In the genomic region with DNA sequence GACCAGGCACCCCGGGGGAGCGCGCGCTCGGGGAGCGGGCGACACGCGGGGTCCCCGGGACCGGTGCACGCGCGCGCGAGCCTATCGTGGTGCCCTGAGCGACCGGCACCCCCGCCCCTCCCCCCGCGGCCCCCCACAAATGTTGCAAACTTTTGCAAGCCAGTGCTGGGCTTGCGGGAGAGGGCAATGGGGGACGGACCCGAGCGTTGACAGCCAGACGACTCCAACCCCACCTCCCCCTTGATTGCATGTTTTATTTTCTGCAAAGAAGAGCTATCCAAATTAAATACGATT, we compare ENCODE assay signal across 9 mouse cellular contexts. TPM values are rescaled to one million over a fixed set of nuclear protein-coding genes. Genes with fewer than 3 reads are reported as not detected.
DNase-seq lines count a peak whose midpoint lies in the region; ATAC-seq and TF ChIP-seq lines count a peak whose summit lies in the region.
"Had no signal": no experiment of that assay in that cellular context is flagged by ENCODE, and none has a peak within 500 bp of the region (broad histone marks: within the 10 kb centered on the region; RNA-seq: fewer than 3 reads in every experiment).

No protein-coding gene starts in this region.

- H3K9me3 ChIP-seq in heart, embryonic 11.5 days (replicated peaks; ENCODE audit: control insufficient read depth, low read length): no peaks in the 10 kb centered on the region
- no peaks in the 10 kb centered on the region for H3K9me3 ChIP-seq in E14TG2a.4 (ENCODE audit: low read length)
- H3K9me3 ChIP-seq in forebrain, embryonic 12.5 days: no peaks in the 10 kb centered on the region
- H3K9me3 ChIP-seq in liver, embryonic 12.5 days (replicated peaks): no peaks in the 10 kb centered on the region

- H3K36me3 ChIP-seq in heart, embryonic 11.5 days (ENCODE audit: control insufficient read depth, insufficient read depth, low read length): no peaks in the 10 kb centered on the region
- no peaks in the 10 kb centered on the region for H3K36me3 ChIP-seq in E14TG2a.4 (ENCODE audit: insufficient read depth, low read length)
- H3K36me3 ChIP-seq in forebrain, embryonic 12.5 days (replicated peaks): no peaks in the 10 kb centered on the region
- no peaks in the 10 kb centered on the region for H3K36me3 ChIP-seq in liver, embryonic 12.5 days

- peak overlapping the region; percentile 75 for H3K27ac ChIP-seq in heart, embryonic 11.5 days (ENCODE audit: low read depth, low read length)
- H3K27ac ChIP-seq in forebrain, embryonic 12.5 days: peak overlapping the region; percentile 92
- peak overlapping the region; percentile 64; the same call in 1 of the 2 replicates for H3K27ac ChIP-seq in liver, embryonic 12.5 days

- H3K9ac ChIP-seq in heart, embryonic 11.5 days (ENCODE audit: low read depth, low read length): peak overlapping the region; percentile 77
- H3K9ac ChIP-seq in forebrain, embryonic 12.5 days: peak overlapping the region; percentile 79
- peak overlapping the region; percentile 46 for H3K9ac ChIP-seq in liver, embryonic 12.5 days

- TF ChIP-seq CTCF in E14TG2a.4 (conservative IDR thresholded peaks at IDR 0.05; ENCODE audit: low read length): no peak

- peak overlapping the region; percentile 83 for H3K4me3 ChIP-seq in heart, embryonic 11.5 days (ENCODE audit: low read depth, low read length)
- H3K4me3 ChIP-seq in E14TG2a.4 (replicated peaks; ENCODE audit: low read length): peak overlapping the region; percentile 93
- peak overlapping the region; percentile 84 for H3K4me3 ChIP-seq in forebrain, embryonic 12.5 days (replicated peaks)
- H3K4me3 ChIP-seq in liver, embryonic 12.5 days: peak overlapping the region; percentile 59

- no peak for DNase-seq in heart, adult 11 months
- no peak for DNase-seq in layer of hippocampus, postnatal 14 days (ENCODE audit: low spot score in 2 of 2)
- no peak for DNase-seq in B cell, adult 2 months
- DNase-seq: thymus, postnatal 25 days had no signal

- H3K27me3 ChIP-seq in heart, embryonic 11.5 days (ENCODE audit: control insufficient read depth, insufficient read depth, low read length): 0 out of 2 replicates have a peak, but pooled peaks cover 2% of the 10 kb centered on the region
- H3K27me3 ChIP-seq in E14TG2a.4 (ENCODE audit: insufficient read depth, low read length): peaks cover 63% of the 10 kb centered on the region
- H3K27me3 ChIP-seq in forebrain, embryonic 12.5 days: peaks cover 16% of the 10 kb centered on the region
- peaks cover 59% of the 10 kb centered on the region for H3K27me3 ChIP-seq in liver, embryonic 12.5 days (replicated peaks)

- H3K4me2 ChIP-seq in heart, embryonic 11.5 days: peak overlapping the region; percentile 99
- H3K4me2 ChIP-seq in forebrain, embryonic 12.5 days: peak overlapping the region; percentile 93
- H3K4me2 ChIP-seq in liver, embryonic 12.5 days: peak overlapping the region; percentile 68

- H3K4me1 ChIP-seq in heart, embryonic 11.5 days (ENCODE audit: control insufficient read depth, insufficient read depth, low read length): no peaks in the 10 kb centered on the region; the same call in 1 of the 2 replicates
- peaks cover 32% of the 10 kb centered on the region for H3K4me1 ChIP-seq in E14TG2a.4 (replicated peaks; ENCODE audit: low read depth, low read length)
- H3K4me1 ChIP-seq in forebrain, embryonic 12.5 days: peaks cover 20% of the 10 kb centered on the region
- no peaks in the 10 kb centered on the region for H3K4me1 ChIP-seq in liver, embryonic 12.5 days

- WGBS in heart, embryonic 11.5 days (ENCODE audit: insufficient replicate concordance): under 1% methylated on average over 26 of the region's 28 CpGs
- 2% methylated on average over 24 of the region's 28 CpGs for WGBS in forebrain, embryonic 12.5 days
- WGBS in liver, embryonic 12.5 days (ENCODE audit: insufficient replicate concordance): under 1% methylated on average over 18 of the region's 28 CpGs

- ATAC-seq in heart, embryonic 11.5 days (replicated peaks; ENCODE audit: insufficient number of reproducible peaks, low FRiP score, low TSS enrichment): peak; percentile 20; the same call in 1 of the 2 replicates
- peak; percentile 27; the same call in 1 of the 2 replicates for ATAC-seq in forebrain, embryonic 12.5 days (ENCODE audit: low FRiP score)
- ATAC-seq in liver, embryonic 12.5 days: no peak; the same call in 1 of the 2 replicates
- no peak for ATAC-seq in monocyte, adult 5-6 weeks (replicated peaks; ENCODE audit: insufficient number of reproducible peaks, low FRiP score, low TSS enrichment, poor library complexity, severe bottlenecking)

RNA-seq across cellular contexts. Expression of a gene that starts 0.4 kb away (rescaled TPM):
- polyA plus RNA-seq in heart, embryonic 11.5 days (2014; fragmentation: Nextera tagmentation; extraction: Ambion mirVana): 5.9 and 6.5 TPM in 2 replicates
- polyA plus RNA-seq in forebrain, embryonic 12.5 days (2016; fragmentation: Nextera tagmentation; extraction: Ambion mirVana): 6.2 and 7.3 TPM in 2 replicates
- 2.4 and 2.7 TPM in 2 replicates for polyA plus RNA-seq in liver, embryonic 12.5 days (2016; fragmentation: Nextera tagmentation; extraction: Ambion mirVana)
- total RNA-seq in layer of hippocampus, postnatal 14 days (2021): 10 to 100 TPM; 29.3 to 49.5 TPM
- total RNA-seq in monocyte, adult 5-6 weeks (2017): 3.4 to 5.8 TPM (median 4.6 TPM) in 3 replicates

Comparison
In these comparisons a context has a peak if more than half of its experiments do, and no peak if none do; other contexts are left out.
1. ATAC-seq: peak in heart, embryonic 11.5 days (single experiment) and forebrain, embryonic 12.5 days (single experiment); none in liver, embryonic 12.5 days (single experiment) and monocyte, adult 5-6 weeks (single experiment).
2. Peak in every context shown above with its lines, with median percentiles within 50 percentile points of each other: H3K27ac ChIP-seq, H3K4me2 ChIP-seq, H3K4me3 ChIP-seq and H3K9ac ChIP-seq.